Mouse (Mus musculus) thymus, postnatal 10 days (tissue): ENCODE data around the gene Vmn1r165.
"Not testable (repeated sequence)": the region's sequence is repeated elsewhere in the genome, so short reads cannot be mapped to it uniquely, and the experiment has no call there.

Experiments
- DNase-seq, 2 experiments: peaks; one replicate each; pipeline ENCODE4 v3.0.0; 2021; ENCODE audit warnings: low spot score in 2 of 2

The Vmn1r165 gene

GRCm38 (mm10) chr7:23217032-23217431, at the start of gene Vmn1r165:
TSS of gene Vmn1r165 (plus strand) at chr7:23217332.
- not testable (repeated sequence) for DNase-seq

DNA sequence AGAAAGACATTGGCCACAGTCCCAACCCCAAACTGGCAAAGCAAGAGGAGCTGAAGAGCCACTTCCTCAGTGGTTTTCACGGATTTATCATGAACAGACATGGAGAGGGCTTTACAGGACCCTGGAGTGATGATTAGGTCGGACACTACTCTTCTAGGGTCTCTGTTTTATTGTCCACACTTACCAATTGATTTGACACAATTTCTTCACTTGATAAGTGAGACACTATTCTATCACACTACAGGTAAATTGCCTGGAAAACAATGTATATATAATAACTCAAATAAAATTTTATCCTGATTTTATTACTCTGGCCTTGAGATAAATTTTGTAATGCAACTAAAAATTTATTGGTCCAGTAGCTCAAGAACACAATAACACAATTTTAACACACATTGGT, 34.5 kb downstream of the Vmn1r165 start, which contains the start of gene Vmn1r166:
TSS of gene Vmn1r166 (minus strand) at position 101 of the 400 bp plus-strand sequence.
- not testable (repeated sequence) for DNase-seq
